Mouse (Mus musculus) midbrain, embryonic 11.5 days (tissue): Measurements from ENCODE around the gene Cox6b1. TPM values are rescaled to one million over a fixed set of nuclear protein-coding genes. Genes with fewer than 3 reads are reported as not detected.

Experiments used
- ATAC-seq: fragments of 200-750 bp; cut with Nextera tagmentation; 2 replicates; pipeline ENCODE4 v1.8.0; 2017; ENCODE audit warnings: moderate TSS enrichment, moderate library complexity; ENCODE audit not compliant: low FRiP score
- DNase-seq: peaks from one replicate; pipeline ENCODE4 v3.0.0; 2015; ENCODE audit warnings: low spot score; ENCODE audit errors: missing footprints
- H3K27ac ChIP-seq: fragments of 300-500 bp; sonication (generic); 2 replicates; pipeline ENCODE4 v1.5.1; 2014; ENCODE audit warnings: low read depth, low read length
- H3K27me3 ChIP-seq: fragments of 300-500 bp; sonication (generic); 2 replicates; pipeline ENCODE4 v1.6.1; 2014; ENCODE audit warnings: mild to moderate bottlenecking, low read length, moderate library complexity, mixed read lengths; ENCODE audit not compliant: control insufficient read depth, insufficient read depth
- H3K36me3 ChIP-seq: fragments of 300-500 bp; sonication (generic); 2 replicates; pipeline ENCODE4 v1.6.1; 2014; ENCODE audit warnings: mild to moderate bottlenecking, low read length, moderate library complexity, mixed read lengths; ENCODE audit not compliant: control insufficient read depth, insufficient read depth
- H3K4me1 ChIP-seq: fragments of 300-500 bp; sonication (generic); 2 replicates; pipeline ENCODE4 v1.6.1; 2014; ENCODE audit warnings: low read length; ENCODE audit not compliant: control insufficient read depth, insufficient read depth
- H3K4me2 ChIP-seq: fragments of 300-500 bp; sonication (generic); 2 replicates; pipeline ENCODE4 v1.6.1; 2014; ENCODE audit warnings: mild to moderate bottlenecking, moderate library complexity
- H3K4me3 ChIP-seq: fragments of 300-500 bp; sonication (generic); 2 replicates; pipeline ENCODE4 v1.5.1; 2014; ENCODE audit warnings: low read depth, low read length
- H3K9ac ChIP-seq: fragments of 300-500 bp; sonication (generic); 2 replicates; pipeline ENCODE4 v1.6.1; 2014; ENCODE audit warnings: low read length
- H3K9me3 ChIP-seq: fragments of 300-500 bp; sonication (generic); 2 replicates; pipeline ENCODE4 v1.6.1; 2016; ENCODE audit warnings: low read length; ENCODE audit not compliant: control insufficient read depth
- WGBS: fragments of 180-500 bp; shearing (Covaris S2); extraction: QIAGEN DNeasy Blood & Tissue Kit; methylation state at CpG from one replicate; pipeline ENCODE4 v1.1.7; 2014; 5-methylcytosine and 5-hydroxymethylcytosine counted together
- polyA plus RNA-seq: library from polyadenylated mRNA; unstranded; fragments of >200 nt; fragmentation: Nextera tagmentation; extraction: Ambion mirVana; gene quantifications from 2 replicates; pipeline ENCODE4 v1.2.1, GENCODE M21; 2014

The Cox6b1 gene
- polyA plus RNA-seq, 1 experiment from 2014 or later = 791 TPM

DNA sequence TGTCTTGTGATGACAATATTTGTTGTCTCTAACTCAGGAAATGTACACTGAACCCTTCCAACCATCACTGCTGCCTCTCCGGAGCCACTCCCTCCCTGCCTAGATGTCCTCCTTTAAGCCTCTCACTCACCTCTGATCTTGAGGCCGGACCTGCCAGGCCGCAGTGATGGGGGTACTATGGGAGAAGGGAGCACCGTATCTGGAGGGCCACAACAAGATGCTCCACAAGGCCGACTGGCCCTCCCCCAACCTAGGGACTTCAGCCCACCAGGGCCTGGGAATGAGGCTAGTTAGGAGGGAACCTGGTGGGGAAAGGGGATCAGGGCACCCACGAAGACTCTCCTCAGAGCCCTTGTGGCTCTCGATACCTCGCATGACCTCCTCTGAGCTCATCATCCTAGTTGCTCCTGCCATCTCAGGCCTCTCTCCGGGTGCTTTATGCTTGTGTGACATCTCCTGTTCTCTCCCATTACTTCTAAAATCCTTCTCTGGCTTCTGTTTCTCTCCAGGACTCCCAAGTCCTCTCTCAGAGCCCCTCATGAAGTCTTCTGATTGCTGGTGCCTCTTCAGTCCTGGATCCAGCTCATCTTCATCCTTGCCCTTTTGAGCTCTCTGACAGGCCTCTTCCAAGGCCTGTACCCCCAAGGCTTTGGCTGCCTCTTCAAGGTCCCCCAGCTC, 34.9 kb downstream of the Cox6b1 start:
- Histone ChIP-seq H3K4me3 (no peak overlapping the region), H3K36me3 (peaks cover 6% of the 10 kb centered on the region; the same call in 1 of the 2 replicates), H3K4me2 (no peak overlapping the region), H3K9ac (no peak overlapping the region), H3K9me3 (no peaks in the 10 kb centered on the region), H3K4me1 (peaks cover 17% of the 10 kb centered on the region), H3K27me3 (no peaks in the 10 kb centered on the region), H3K27ac (no peak overlapping the region)
- ATAC-seq (no peak), DNase-seq (no peak)
- WGBS = 87% methylated on average over 9 of the region's 9 CpGs

DNA sequence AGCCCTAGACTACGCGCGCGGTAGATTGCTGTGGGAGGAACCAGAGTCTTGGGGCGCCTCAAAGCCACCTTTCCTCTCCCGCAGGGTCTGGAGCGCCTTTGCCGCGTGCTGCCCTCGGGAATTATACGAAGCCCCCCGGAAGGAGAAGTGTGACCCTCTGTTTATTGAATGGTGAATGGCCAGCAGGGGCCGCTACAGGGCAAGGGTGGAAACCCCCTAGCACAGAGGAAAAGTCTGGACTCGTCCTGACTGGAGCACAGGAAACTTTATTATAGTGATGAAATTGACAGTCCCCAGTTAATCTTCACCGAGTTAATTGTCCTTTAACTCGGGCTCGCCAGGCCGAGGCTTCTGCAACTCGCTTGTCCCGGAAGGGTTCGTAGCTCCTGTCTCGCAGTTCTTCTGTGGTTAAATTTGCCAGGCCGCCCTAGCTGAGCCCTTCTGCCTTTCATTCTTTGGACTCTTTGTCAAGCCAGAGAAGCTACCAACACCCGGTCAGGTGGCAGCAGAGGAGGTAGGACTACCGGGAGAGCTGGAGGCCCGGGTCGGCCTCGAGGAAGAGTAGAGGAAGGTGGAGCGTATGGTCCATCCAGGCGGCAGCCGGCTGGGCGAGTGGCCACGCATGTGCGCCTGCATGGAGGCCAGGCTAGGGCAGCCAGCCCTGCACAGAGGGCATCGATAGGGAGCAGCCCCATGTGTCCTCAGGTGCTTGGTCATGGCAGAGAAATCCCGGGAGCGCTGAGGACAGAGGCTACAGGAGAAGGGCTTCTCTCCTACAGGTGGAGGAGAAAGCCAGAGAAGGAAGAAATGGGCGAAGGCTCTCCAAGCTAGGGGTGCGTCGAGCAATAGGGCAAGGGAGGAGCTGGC, 36.3 kb downstream of the Cox6b1 start:
- Histone ChIP-seq H3K4me3 (peak overlapping the region; percentile 96), H3K36me3 (peaks cover 12% of the 10 kb centered on the region; the same call in 1 of the 2 replicates), H3K27ac (peak overlapping the region; percentile 81), H3K9me3 (no peaks in the 10 kb centered on the region), H3K9ac (peak overlapping the region; percentile 71), H3K4me1 (peaks cover 17% of the 10 kb centered on the region), H3K4me2 (peak overlapping the region; percentile 77), H3K27me3 (no peaks in the 10 kb centered on the region)
- ATAC-seq (peak; percentile 64), DNase-seq (peak; percentile 99)
- 33% methylated on average over 39 of the region's 40 CpGs for WGBS

DNA sequence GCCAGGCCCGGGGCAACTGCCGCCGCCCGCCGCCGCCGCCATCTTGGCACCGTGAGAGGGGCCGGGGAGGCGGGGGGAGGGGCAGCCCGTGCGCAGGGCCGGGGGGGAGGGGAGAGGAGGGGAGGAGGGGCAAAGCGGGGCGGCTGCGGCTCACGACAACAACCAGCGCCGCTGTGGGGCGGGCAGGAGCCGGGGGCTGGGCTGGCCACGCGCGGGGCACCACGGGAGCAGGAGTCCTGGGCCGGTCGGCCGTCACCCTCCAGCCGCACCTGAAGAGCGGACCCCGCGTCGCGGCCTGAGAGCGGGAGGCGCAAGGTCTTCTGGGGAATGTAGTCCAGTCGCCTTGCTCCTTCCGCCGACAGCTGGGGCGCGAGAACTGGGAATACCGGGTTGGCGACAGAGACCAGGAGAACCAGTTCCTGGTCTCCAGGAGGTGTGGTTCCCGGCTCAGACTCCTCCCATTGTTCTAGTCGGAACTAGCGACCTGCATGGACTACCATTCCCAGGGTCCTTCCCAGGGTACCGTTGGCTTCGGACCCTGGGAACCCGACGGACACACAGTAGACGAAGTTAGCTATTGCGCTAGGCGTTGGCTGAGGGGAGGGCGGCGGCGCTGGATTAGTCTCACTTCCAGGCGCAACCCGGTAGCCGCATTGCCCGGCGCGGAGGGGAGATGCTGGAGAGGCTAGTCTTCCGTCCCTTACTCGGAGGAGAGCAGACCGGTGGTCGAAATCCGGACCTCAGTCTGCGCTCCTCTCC, 37.1 kb downstream of the Cox6b1 start, which contains the start of gene Kmt2b:
Gene Kmt2b, minus strand, starts transcription at position 51 of the 759 bp plus-strand sequence.
- Histone ChIP-seq H3K4me1 (peaks cover 17% of the 10 kb centered on the region), H3K36me3 (peaks cover 15% of the 10 kb centered on the region; the same call in 1 of the 2 replicates), H3K27ac (peak within 1 kb of the TSS; percentile 81), H3K9me3 (no peaks in the 10 kb centered on the region), H3K27me3 (no peaks in the 10 kb centered on the region), H3K4me3 (peak within 1 kb of the TSS; percentile 96), H3K4me2 (peak within 1 kb of the TSS; percentile 86), H3K9ac (peak within 1 kb of the TSS; percentile 97)
- DNase-seq (peak; percentile 99), ATAC-seq (peak; percentile 97)
- under 1% methylated on average over 54 of the region's 68 CpGs for WGBS

DNA sequence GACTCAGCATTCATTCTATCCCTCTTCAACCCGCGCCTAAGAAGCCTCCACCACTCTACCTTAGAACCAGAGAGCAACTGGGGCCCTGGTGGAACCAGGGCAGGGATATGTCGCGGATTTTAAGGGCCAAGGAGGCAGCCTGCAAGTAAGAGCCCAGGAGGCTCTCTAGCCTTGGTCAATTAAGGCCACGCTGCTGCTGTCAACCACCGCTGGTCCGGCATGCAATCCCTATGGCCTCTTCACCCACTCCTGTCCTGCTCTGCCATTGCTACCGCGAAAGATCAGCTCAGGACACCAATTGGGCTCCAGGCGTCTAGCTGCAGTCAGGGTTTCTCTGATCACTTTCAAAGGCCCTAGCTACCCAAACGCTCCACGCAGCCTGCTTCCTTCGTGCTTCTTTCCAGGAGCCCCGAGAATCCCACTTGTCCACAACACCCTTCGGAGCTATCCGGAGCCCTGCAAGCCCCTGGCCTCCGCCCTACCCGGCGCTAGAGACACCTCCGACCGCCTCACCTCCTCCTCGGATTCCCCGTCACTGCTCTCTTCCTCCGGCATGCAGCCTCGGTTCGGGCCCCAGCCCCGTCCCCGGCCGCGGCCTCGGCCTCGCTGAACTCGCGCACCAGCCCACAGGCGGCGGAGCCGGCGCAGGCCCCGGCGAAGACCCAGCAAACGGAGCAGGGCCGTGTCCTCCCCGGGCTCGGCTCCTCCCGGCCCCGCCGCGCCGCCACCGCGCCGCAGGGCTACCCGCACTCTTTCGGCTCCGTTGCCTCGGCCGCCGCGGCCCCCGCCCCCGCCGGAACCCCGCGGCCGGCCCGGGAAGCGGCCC, 37.9 kb downstream of the Cox6b1 start:
- peaks cover 19% of the 10 kb centered on the region; the same call in 1 of the 2 replicates for H3K36me3 ChIP-seq

DNA sequence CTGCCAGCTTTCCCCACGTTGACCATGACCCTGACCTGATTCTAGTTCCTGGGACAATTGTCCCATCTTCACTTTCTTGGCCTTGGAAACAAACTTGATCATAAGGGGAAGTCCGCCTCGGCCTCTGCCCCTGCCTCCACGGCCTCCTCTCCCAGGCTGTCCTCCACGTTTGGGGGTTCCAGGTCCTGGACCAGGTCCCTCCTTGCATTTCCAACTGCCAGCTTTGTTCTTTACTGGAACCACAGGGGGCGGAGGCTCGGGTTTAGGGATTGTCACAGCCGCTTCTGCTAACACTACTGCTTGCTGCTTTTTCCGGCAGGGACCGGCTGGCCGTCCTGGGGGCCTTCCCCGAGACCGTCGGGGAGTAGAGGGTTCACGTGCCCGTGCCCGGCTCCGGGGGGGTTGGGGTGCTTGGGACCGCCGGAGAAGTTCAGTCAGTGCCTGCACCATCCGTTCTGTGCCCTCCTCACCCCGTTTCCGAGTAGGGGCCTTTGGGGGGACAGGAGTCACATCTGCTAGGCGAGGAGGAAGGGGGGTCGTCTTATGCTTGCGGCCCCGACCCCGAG, 39.4 kb downstream of the Cox6b1 start:
- peaks cover 17% of the 10 kb centered on the region for H3K4me1 ChIP-seq
- peak overlapping the region; percentile 97; the same call in 1 of the 2 replicates for H3K9ac ChIP-seq
- H3K36me3 ChIP-seq = peaks cover 24% of the 10 kb centered on the region
- no peaks in the 10 kb centered on the region for H3K27me3 ChIP-seq
- H3K4me3 ChIP-seq = no peak overlapping the region
- WGBS = 89% methylated on average over 28 of the region's 28 CpGs
- peak; percentile 67 for DNase-seq
- ATAC-seq = no peak
- H3K27ac ChIP-seq = no peak overlapping the region
- H3K9me3 ChIP-seq = no peaks in the 10 kb centered on the region
- peak overlapping the region; percentile 86 for H3K4me2 ChIP-seq

More for the DNA sequence above, 37.9 kb downstream of the Cox6b1 start:
- Histone ChIP-seq H3K4me2 (peak overlapping the region; percentile 86), H3K9ac (peak overlapping the region; percentile 97), H3K9me3 (no peaks in the 10 kb centered on the region), H3K4me1 (peaks cover 17% of the 10 kb centered on the region), H3K4me3 (peak overlapping the region; percentile 96), H3K27ac (peak overlapping the region; percentile 80), H3K27me3 (no peaks in the 10 kb centered on the region)
- peak; percentile 95 for DNase-seq
- peak; percentile 59 for ATAC-seq
- under 1% methylated on average over 55 of the region's 67 CpGs for WGBS

DNA sequence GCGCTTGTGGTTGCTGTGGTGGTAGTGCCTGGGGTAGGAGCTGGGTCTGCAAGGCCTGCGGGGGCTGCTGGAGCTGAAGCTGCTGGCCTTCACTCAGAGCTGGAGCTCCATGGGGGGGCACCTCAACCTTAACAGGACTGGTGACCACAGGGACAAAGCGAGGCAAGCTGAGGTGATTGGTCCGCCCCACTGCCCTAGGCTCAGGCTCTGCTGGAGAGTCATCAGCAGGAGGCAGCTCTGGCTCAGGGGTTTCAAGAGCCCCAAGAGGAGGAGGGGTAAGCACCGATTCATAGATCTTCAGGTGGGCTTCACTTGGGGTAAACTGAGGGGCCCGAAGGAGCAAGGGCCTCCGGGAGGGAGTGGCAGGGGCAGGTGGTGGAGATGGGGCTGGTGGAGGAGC, 40.8 kb downstream of the Cox6b1 start:
- H3K4me1 ChIP-seq = peaks cover 17% of the 10 kb centered on the region
- H3K27me3 ChIP-seq = no peaks in the 10 kb centered on the region
- ATAC-seq (no peak), DNase-seq (peak; percentile 21)
- no peak overlapping the region for H3K27ac ChIP-seq
- no peak overlapping the region for H3K4me2 ChIP-seq
- no peak overlapping the region for H3K4me3 ChIP-seq
- peaks cover 32% of the 10 kb centered on the region for H3K36me3 ChIP-seq
- H3K9me3 ChIP-seq = no peaks in the 10 kb centered on the region
- H3K9ac ChIP-seq = no peak overlapping the region
- 94% methylated on average over 7 of the region's 7 CpGs for WGBS

DNA sequence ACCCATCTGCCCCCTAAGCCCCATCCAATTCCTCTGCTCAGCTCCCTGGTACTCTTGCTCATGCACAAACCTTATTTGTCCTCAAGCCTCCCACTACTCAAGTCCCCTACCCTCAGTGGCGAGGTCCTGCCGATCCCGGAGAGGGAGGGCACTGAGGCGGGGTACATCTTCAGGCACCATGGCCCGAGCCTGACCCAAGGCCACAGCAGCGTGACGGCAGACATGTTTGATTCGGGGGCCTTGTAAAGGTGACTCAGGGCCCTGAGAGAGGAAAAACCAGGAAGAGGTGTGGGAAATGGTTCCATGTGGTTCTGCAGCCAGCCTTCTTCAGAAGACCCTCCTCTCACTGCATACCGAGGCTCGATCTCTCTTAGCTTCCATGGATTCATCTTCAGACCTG, 41.6 kb downstream of the Cox6b1 start:
- H3K4me3 ChIP-seq = no peak overlapping the region
- ATAC-seq (no peak), DNase-seq (peak; percentile 69)
- WGBS = 93% methylated on average over 10 of the region's 10 CpGs
- H3K4me2 ChIP-seq = no peak overlapping the region
- H3K9ac ChIP-seq = no peak overlapping the region
- H3K36me3 ChIP-seq = peaks cover 37% of the 10 kb centered on the region
- H3K27me3 ChIP-seq = no peaks in the 10 kb centered on the region
- no peaks in the 10 kb centered on the region for H3K9me3 ChIP-seq
- H3K27ac ChIP-seq = no peak overlapping the region
- peaks cover 12% of the 10 kb centered on the region for H3K4me1 ChIP-seq

DNA sequence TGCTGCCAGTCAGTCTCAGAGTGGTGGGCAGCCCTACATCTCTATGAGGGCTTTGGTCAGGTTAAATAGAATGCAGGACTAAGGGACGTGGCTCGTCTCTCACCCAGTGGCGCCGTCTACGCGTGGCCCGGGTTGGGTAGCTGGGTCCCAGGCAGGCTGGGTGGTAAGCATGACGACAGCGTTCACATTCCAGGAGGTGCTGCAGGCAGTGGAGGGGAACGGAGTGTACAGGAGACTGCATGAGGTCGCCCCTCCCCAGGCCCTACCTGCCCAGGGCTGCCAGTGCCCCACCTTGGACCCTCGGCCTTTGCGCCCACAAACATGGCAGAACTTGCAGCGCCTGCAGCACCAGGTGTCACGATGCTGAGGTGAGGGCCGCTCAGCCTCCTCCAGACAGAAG, 44.4 kb downstream of the Cox6b1 start:
- 97% methylated on average over 16 of the region's 16 CpGs for WGBS
- DNase-seq (peak; percentile 10), ATAC-seq (no peak)
- Histone ChIP-seq H3K9ac (no peak overlapping the region), H3K4me2 (no peak overlapping the region), H3K27ac (no peak overlapping the region), H3K4me3 (no peak overlapping the region), H3K9me3 (no peaks in the 10 kb centered on the region), H3K36me3 (peaks cover 58% of the 10 kb centered on the region), H3K27me3 (no peaks in the 10 kb centered on the region), H3K4me1 (no peaks in the 10 kb centered on the region)
